In the genomic region with DNA sequence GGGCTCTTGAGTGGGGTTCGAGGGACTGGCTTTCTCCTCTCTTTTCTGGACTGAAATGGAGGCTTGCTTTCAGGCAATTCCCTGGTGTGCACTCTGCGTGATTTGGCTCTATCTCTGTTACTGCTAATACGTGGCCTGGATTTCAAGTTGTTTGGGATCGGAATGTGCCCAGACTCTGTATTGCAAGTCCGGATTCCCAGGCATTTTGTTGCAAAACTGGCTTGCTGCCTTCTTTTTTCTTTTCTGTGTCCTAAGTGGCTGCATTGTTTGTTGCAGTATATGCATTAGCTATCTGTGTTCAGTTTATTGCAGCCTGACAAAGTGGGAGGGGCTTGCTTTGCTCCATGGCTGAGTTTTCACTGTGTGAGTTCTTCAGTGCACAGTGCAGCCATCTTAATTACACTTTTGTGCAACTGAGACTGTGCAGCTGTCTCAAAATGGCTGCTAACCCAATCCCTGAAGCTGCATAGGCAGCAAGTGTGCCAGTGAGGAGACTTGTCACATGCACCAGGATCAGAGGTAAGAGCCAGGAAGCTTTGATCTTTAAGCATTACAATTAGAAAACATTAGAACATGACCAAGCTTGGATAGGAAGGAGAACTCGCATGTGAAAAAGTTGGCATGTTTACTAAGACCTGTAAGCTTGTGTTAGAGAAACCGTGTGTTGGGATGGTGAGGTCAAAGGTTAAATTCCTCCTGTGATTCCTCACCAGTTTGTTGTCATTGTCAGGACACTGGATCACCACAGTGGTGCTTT, we compare ENCODE assay signal across 8 mouse cellular contexts. TPM values are rescaled to one million over a fixed set of nuclear protein-coding genes. Genes with fewer than 3 reads are reported as not detected.
A peak's percentile ranks its signal among the peaks of the same experiment; 100 is the strongest.
DNase-seq lines count a peak whose midpoint lies in the region; ATAC-seq and TF ChIP-seq lines count a peak whose summit lies in the region.

No protein-coding gene starts in this region.

- ATAC-seq in G1E (ENCODE audit: extremely low read depth, insufficient number of reproducible peaks, low FRiP score, poor library complexity, severe bottlenecking), result peak; percentile 69
- ATAC-seq in heart, embryonic 13.5 days (ENCODE audit: extremely low read depth, insufficient number of reproducible peaks, low FRiP score, low TSS enrichment), result peak; percentile 69; the same call in 1 of the 2 replicates
- ATAC-seq in kidney, postnatal 0 days (replicated peaks; ENCODE audit: low FRiP score, low read depth), result peak; percentile 87

- peaks cover 38% of the 10 kb centered on the region; the same call in 1 of the 2 replicates for H3K79me2 ChIP-seq in liver, adult 2 months (ENCODE audit: control insufficient read depth, insufficient read depth, low read length)
- H3K79me2 ChIP-seq in myocyte (ENCODE audit: control insufficient read depth, insufficient read depth), result peaks cover 75% of the 10 kb centered on the region

- peak overlapping the region; percentile 88 for H3K27ac ChIP-seq in forebrain, embryonic 10.5 days
- H3K27ac ChIP-seq in heart, embryonic 13.5 days (replicated peaks), result peak overlapping the region; percentile 94
- peak overlapping the region; percentile 86 for H3K27ac ChIP-seq in kidney, postnatal 0 days
- peak overlapping the region; percentile 96 for H3K27ac ChIP-seq in liver, adult 2 months (replicated peaks; ENCODE audit: insufficient read depth, low read depth, low read length)

- no peak for TF ChIP-seq CTCF in G1E (IDR thresholded peaks at IDR 0.05; ENCODE audit: low read depth, low read length)
- TF ChIP-seq CTCF in kidney, postnatal 0 days (IDR thresholded peaks at IDR 0.05; ENCODE audit: low read depth), result no peak
- TF ChIP-seq CTCF in liver, adult 2 months (IDR thresholded peaks at IDR 0.05; ENCODE audit: low read depth, low read length), result no peak

- no peak for TF ChIP-seq POLR2A in liver, adult 2 months (IDR thresholded peaks at IDR 0.05; ENCODE audit: extremely low read depth, insufficient read depth, low read length)
- TF ChIP-seq POLR2A in myocyte (IDR thresholded peaks at IDR 0.05; ENCODE audit: insufficient read length, low read depth), result no peak

- H3K9ac ChIP-seq in heart, embryonic 13.5 days, result peak overlapping the region; percentile 65
- no peak overlapping the region for H3K9ac ChIP-seq in kidney, postnatal 0 days (ENCODE audit: low read depth, low read length)
- H3K9ac ChIP-seq in liver, adult 2 months (ENCODE audit: low read depth, low read length), result peak overlapping the region; percentile 3; the same call in 1 of the 2 replicates

- H3ac ChIP-seq in myocyte (ENCODE audit: control insufficient read depth, insufficient read length), result no peak overlapping the region

- peak overlapping the region; percentile 52 for H3K4me2 ChIP-seq in heart, embryonic 13.5 days
- H3K4me2 ChIP-seq in kidney, postnatal 0 days (ENCODE audit: low read length), result peak overlapping the region; percentile 27; the same call in 1 of the 2 replicates
- peak overlapping the region; percentile 28 for H3K4me2 ChIP-seq in myocyte (ENCODE audit: low read depth)

- H3K4me3 ChIP-seq in G1E (ENCODE audit: low read depth, low read length) (peak overlapping the region; percentile 62), myocyte (no peak overlapping the region)
- H3K4me3 ChIP-seq in forebrain, embryonic 10.5 days, result peak overlapping the region; percentile 27
- peak overlapping the region; percentile 29 for H3K4me3 ChIP-seq in heart, embryonic 13.5 days
- no peak overlapping the region for H3K4me3 ChIP-seq in kidney, postnatal 0 days (replicated peaks; ENCODE audit: low read depth, low read length)
- H3K4me3 ChIP-seq in liver, adult 2 months (ENCODE audit: insufficient read depth, low read depth, low read length), result peak overlapping the region; percentile 30

- peaks cover 15% of the 10 kb centered on the region for H3K36me3 ChIP-seq in G1E (replicated peaks)
- H3K36me3 ChIP-seq in forebrain, embryonic 10.5 days (replicated peaks), result peaks cover 33% of the 10 kb centered on the region
- peaks cover 16% of the 10 kb centered on the region for H3K36me3 ChIP-seq in heart, embryonic 13.5 days
- peaks cover under 1% of the 10 kb centered on the region; the same call in 1 of the 2 replicates for H3K36me3 ChIP-seq in kidney, postnatal 0 days (ENCODE audit: insufficient read depth, low read length)
- peaks cover 4% of the 10 kb centered on the region for H3K36me3 ChIP-seq in liver, adult 2 months (ENCODE audit: control insufficient read depth, insufficient read depth, low read length)
- no peaks in the 10 kb centered on the region for H3K36me3 ChIP-seq in myocyte (ENCODE audit: control insufficient read depth, insufficient read depth)

- 21% methylated on average over 7 of the region's 7 CpGs for WGBS in forebrain, embryonic 10.5 days
- 12% methylated on average over 7 of the region's 7 CpGs for WGBS in heart, embryonic 13.5 days
- WGBS in kidney, postnatal 0 days, result 16% methylated on average over 7 of the region's 7 CpGs
- 11% methylated on average over 7 of the region's 7 CpGs for WGBS in liver, adult 2 months

- H3K27me3 ChIP-seq in G1E (ENCODE audit: insufficient read depth, low read length) (no peaks in the 10 kb centered on the region), myocyte (ENCODE audit: control insufficient read depth, insufficient read depth, insufficient read length) (no peaks in the 10 kb centered on the region)
- no peaks in the 10 kb centered on the region for H3K27me3 ChIP-seq in forebrain, embryonic 10.5 days (ENCODE audit: poor library complexity, severe bottlenecking)
- H3K27me3 ChIP-seq in heart, embryonic 13.5 days (replicated peaks), result no peaks in the 10 kb centered on the region
- no peaks in the 10 kb centered on the region for H3K27me3 ChIP-seq in kidney, postnatal 0 days (ENCODE audit: insufficient read depth, low read length)
- H3K27me3 ChIP-seq in liver, adult 2 months (ENCODE audit: control insufficient read depth, insufficient read depth, low read length), result no peaks in the 10 kb centered on the region

- H3K4me1 ChIP-seq in G1E (ENCODE audit: insufficient read depth, low read depth, low read length), result peaks cover 55% of the 10 kb centered on the region
- H3K4me1 ChIP-seq in forebrain, embryonic 10.5 days, result peaks cover 33% of the 10 kb centered on the region
- peaks cover 68% of the 10 kb centered on the region for H3K4me1 ChIP-seq in heart, embryonic 13.5 days
- peaks cover 9% of the 10 kb centered on the region; the same call in 1 of the 2 replicates for H3K4me1 ChIP-seq in kidney, postnatal 0 days (replicated peaks; ENCODE audit: insufficient read depth, low read length)
- H3K4me1 ChIP-seq in liver, adult 2 months (ENCODE audit: control insufficient read depth, insufficient read depth, low read length), result peaks cover 15% of the 10 kb centered on the region

- DNase-seq in G1E (ENCODE audit: low spot score), result peak; percentile 22
- DNase-seq in c-Kit-positive CD71-positive TER-119-negative erythroid progenitor cells, embryonic 14.5 days (ENCODE audit: low read depth), result peak; percentile 78
- DNase-seq in forebrain, embryonic 10.5 days (ENCODE audit: extremely low spot score, low spot score), result peak; percentile 77
- DNase-seq in kidney, postnatal 0 days (ENCODE audit: low spot score), result peak; percentile 91
- DNase-seq in liver, adult 2 months (ENCODE audit: extremely low read depth, low read depth, low spot score), result peak; percentile 93
- DNase-seq in testis, postnatal 10 days (ENCODE audit: low spot score), result peak; percentile 71

- H3K9me3 ChIP-seq in G1E (replicated peaks), result no peaks in the 10 kb centered on the region
- peaks cover 11% of the 10 kb centered on the region for H3K9me3 ChIP-seq in forebrain, embryonic 10.5 days
- H3K9me3 ChIP-seq in heart, embryonic 13.5 days, result no peaks in the 10 kb centered on the region
- no peaks in the 10 kb centered on the region for H3K9me3 ChIP-seq in kidney, postnatal 0 days (replicated peaks; ENCODE audit: low read length)

TF ChIP-seq in myocyte, 11 proteins besides CTCF, POLR2A, EP300 and RAD21:
- TF ChIP-seq MYOD1 (IDR thresholded peaks at IDR 0.05; ENCODE audit: control insufficient read depth in 1 of 3, insufficient read length in 2 of 3, low read depth in 2 of 3), result no peak
- no peak for TF ChIP-seq TCF3 (IDR thresholded peaks at IDR 0.05; ENCODE audit: insufficient read length, low read depth)
- no peak for TF ChIP-seq SRF (IDR thresholded peaks at IDR 0.05; ENCODE audit: control insufficient read depth, insufficient read length, low read depth)

RNA-seq across cellular contexts. Expression of gene Atf7ip, which starts 26.7 kb away (rescaled TPM):
- total RNA-seq in G1E (2014; fragmentation: Nextera tagmentation), result 192 and 235 TPM in 2 replicates
- total RNA-seq in G1E (2017), result 22.9 and 34.6 TPM in 2 replicates
- polyA plus RNA-seq in G1E (2012), result 22.0 and 24.2 TPM in 2 replicates
- polyA plus RNA-seq in forebrain, embryonic 10.5 days (2016; fragmentation: Nextera tagmentation; extraction: Ambion mirVana), result 44.2 and 46.7 TPM in 2 replicates
- polyA plus RNA-seq in heart, embryonic 13.5 days (2015; fragmentation: Nextera tagmentation; extraction: Ambion mirVana), result 31.6 and 33.7 TPM in 2 replicates
- polyA plus RNA-seq in kidney, postnatal 0 days (2015; fragmentation: Nextera tagmentation; extraction: Ambion mirVana), result 17.9 and 20.2 TPM in 2 replicates
- total RNA-seq in liver, adult 2 months (2014; rRNA removed), result 14.8 and 14.9 TPM in 2 replicates
- 5.1 and 5.2 TPM in 2 replicates for polyA plus RNA-seq in liver, adult 2 months (2012; rRNA removed)
- 11.6 TPM for polyA plus RNA-seq in myocyte (2012; fragmentation: generic; extraction: Trizol)

Comparison
In these comparisons a context has a peak if more than half of its experiments do, and no peak if none do; other contexts are left out.
1. DNase-seq: peak in every context shown above with its lines; median percentile 93 in liver, adult 2 months; 91 in kidney, postnatal 0 days; 78 in c-Kit-positive CD71-positive TER-119-negative erythroid progenitor cells, embryonic 14.5 days; 77 in forebrain, embryonic 10.5 days; 71 in testis, postnatal 10 days; 22 in G1E.
2. H3K4me3 ChIP-seq: peak in G1E (single experiment), forebrain, embryonic 10.5 days (single experiment), heart, embryonic 13.5 days (single experiment) and liver, adult 2 months (single experiment); none in kidney, postnatal 0 days (single experiment) and myocyte (single experiment).
3. Peak in every context shown above with its lines, with median percentiles within 50 percentile points of each other: ATAC-seq, H3K27ac ChIP-seq and H3K4me2 ChIP-seq.